Mouse (Mus musculus) bone marrow macrophage, adult 2 months (primary cell): Measurements from ENCODE around the gene Wdr17. TPM values are rescaled to one million over a fixed set of nuclear protein-coding genes. Genes with fewer than 3 reads are reported as not detected.

Experiments
- H3K27ac ChIP-seq: 2 replicates; pipeline ENCODE4 v1.5.1; 2012; ENCODE audit warnings: low read depth, low read length; ENCODE audit not compliant: insufficient read depth
- H3K4me1 ChIP-seq: 2 replicates; pipeline ENCODE4 v1.6.1; 2012; ENCODE audit warnings: low read length; ENCODE audit not compliant: control insufficient read depth, insufficient read depth
- H3K4me3 ChIP-seq: 2 replicates; pipeline ENCODE4 v1.5.1; 2012; ENCODE audit warnings: mild to moderate bottlenecking, low read length, moderate library complexity; ENCODE audit not compliant: insufficient read depth
- CTCF ChIP-seq: IDR thresholded peaks from 2 replicates; pipeline ENCODE4 v1.5.1; 2012; ENCODE audit warnings: low read depth, mild to moderate bottlenecking, low read length, moderate library complexity
- POLR2A ChIP-seq: IDR thresholded peaks from 2 replicates; pipeline ENCODE4 v1.6.1; 2012; ENCODE audit warnings: mild to moderate bottlenecking, low read depth, low read length, borderline replicate concordance
- polyA plus RNA-seq: library from polyadenylated mRNA; stranded (reverse); fragments of >200 nt; gene quantifications from 2 replicates; pipeline ENCODE4 v1.2.4, GENCODE M21; 2012; ENCODE audit not compliant: missing spikeins, insufficient read depth, insufficient read length

Gene Wdr17
- polyA plus RNA-seq, 1 experiment, result not detected

GRCm38 (mm10) chr8:54886560-54886959, 424 bp downstream of the Wdr17 start:
- H3K4me3 ChIP-seq, result no peak overlapping the region
- no peak overlapping the region for H3K27ac ChIP-seq
- H3K4me1 ChIP-seq, result no peaks in the 10 kb centered on the region
- TF ChIP-seq POLR2A, result no peak
- no peak for TF ChIP-seq CTCF

GRCm38 (mm10) chr8:54876458-54876857, 10.5 kb downstream of the Wdr17 start:
- Histone ChIP-seq H3K4me3 (no peak overlapping the region), H3K4me1 (no peaks in the 10 kb centered on the region), H3K27ac (no peak overlapping the region)
- TF ChIP-seq CTCF, result no peak
- no peak for TF ChIP-seq POLR2A

DNA sequence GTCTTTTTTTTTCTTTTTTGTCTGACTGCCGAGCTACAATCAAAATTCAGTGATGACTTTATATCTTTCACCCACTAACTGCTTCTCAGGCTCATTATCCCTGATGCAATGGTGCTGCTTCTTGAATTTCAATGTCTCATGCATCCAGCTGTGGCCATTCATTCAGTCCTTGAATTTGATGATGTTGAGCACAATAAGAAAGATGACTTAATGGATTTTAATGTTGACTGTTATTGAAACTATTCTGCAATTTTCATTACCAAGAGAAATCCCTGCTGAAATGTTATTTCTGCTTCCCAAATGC, 22.3 kb downstream of the Wdr17 start:
- Histone ChIP-seq H3K4me1 (no peaks in the 10 kb centered on the region), H3K4me3 (no peak overlapping the region), H3K27ac (no peak overlapping the region)
- no peak for TF ChIP-seq POLR2A
- TF ChIP-seq CTCF, result no peak

GRCm38 (mm10) chr8:54864038-54864760, 22.8 kb downstream of the Wdr17 start:
- TF ChIP-seq CTCF, result no peak
- TF ChIP-seq POLR2A, result no peak
- H3K27ac ChIP-seq, result no peak overlapping the region
- H3K4me3 ChIP-seq, result no peak overlapping the region
- no peaks in the 10 kb centered on the region for H3K4me1 ChIP-seq

DNA sequence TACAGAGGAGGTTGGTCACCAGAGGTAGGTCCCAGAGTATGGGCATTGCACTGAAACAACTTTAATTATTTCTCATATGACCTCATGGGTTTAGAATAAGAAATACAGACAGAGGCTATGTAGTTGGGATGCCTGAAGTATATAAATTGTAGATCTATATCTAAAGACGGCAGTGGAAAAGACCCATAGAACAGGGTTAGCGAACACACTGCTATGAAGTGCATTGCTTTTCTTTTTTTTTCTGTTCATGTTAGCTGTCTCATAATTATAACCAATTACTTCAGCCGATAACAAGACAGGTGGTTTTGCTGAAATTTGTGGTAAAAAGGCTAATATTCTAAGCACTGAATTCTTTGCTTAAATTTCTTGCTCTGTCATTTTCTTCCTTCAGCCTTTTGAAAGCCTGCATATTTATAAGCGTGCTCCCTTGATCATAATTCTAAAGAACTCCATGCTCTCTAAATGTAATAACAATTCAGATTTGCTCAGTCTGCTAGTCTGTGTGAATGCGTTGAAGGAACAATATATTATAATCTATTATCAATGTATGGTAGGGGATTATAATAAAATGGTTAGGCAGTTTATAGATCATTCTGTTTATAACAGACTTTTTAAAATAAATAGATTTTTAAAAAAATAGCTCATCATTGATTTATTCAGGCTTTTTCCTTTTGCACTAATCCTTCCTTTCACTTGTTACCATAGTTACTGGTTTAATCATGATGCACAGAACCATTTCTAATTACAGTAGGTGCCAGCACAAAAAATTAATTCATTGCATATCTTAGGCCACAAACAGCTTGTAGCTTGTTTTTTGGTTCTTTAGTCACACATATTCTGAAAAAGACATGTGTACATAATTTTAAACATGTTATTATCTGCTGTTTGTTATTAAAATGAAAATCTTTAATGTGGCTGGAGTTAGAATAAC, 50.7 kb downstream of the Wdr17 start:
- TF ChIP-seq POLR2A (no peak), CTCF (no peak)
- Histone ChIP-seq H3K4me1 (no peaks in the 10 kb centered on the region), H3K27ac (no peak overlapping the region), H3K4me3 (no peak overlapping the region)

GRCm38 (mm10) chr8:54829794-54830426, 57.1 kb downstream of the Wdr17 start:
- Histone ChIP-seq H3K4me3 (no peak overlapping the region), H3K4me1 (no peaks in the 10 kb centered on the region), H3K27ac (no peak overlapping the region)
- TF ChIP-seq POLR2A (no peak), CTCF (no peak)

DNA sequence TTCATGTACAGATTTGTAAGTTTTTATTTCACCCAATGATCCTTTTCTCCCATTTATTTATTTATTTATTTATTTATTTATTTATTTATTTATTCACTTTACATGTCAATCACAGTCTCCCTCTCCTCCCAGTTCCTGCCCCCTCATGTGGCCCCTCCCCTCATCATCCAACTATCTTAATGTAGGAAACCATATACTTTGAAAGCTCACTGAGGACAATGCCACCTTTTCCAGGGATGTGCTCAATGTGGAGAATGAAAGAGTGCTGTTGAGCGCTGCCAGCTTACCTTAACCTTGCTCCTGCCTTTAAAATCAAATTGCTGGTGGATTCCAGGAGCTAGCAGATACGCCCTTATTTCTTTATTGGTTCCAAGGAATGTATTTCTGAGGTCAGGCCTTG, 59.0 kb downstream of the Wdr17 start:
- H3K27ac ChIP-seq, result no peak overlapping the region
- H3K4me3 ChIP-seq, result no peak overlapping the region
- no peaks in the 10 kb centered on the region for H3K4me1 ChIP-seq
- TF ChIP-seq POLR2A (no peak), CTCF (no peak)

DNA sequence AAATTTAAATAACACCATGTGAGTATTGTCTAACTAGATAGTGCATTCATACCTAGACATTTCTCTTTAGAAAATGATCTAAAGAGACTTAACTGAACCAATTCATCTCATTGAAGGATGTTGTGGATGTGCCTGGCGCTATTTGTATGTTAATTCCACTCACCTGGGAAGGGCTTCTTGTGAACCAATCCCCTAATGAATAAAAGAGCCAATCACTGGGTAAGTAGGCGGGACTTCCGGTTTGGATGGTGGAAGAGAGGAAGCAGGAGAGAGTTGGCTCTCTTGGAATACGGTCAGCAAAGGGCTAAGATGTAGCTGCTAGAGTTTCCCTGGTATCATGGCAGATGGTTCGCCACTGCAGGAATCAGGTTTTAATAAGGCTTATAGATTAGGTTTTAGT, 64.0 kb downstream of the Wdr17 start:
- TF ChIP-seq CTCF (no peak), POLR2A (no peak)
- Histone ChIP-seq H3K4me1 (no peaks in the 10 kb centered on the region), H3K4me3 (no peak overlapping the region), H3K27ac (no peak overlapping the region)

DNA sequence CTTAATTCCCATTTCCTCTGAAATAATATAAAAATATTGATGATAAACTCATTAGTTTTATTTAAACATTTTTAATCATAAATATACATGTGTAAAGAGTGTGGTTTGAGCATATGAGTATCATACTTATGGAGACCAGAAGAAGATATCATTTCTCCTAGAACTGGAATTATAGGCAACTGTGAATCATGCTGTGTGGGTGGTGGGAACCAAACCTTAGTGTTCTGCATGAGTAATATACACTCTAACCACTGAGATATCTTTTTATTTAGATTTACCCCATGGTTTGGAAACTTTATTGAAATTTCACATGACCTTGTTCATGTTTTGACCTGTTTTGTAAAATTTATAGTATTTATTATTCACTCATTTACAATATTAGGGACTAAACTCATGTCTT, 68.3 kb downstream of the Wdr17 start:
- H3K4me1 ChIP-seq, result no peaks in the 10 kb centered on the region
- TF ChIP-seq CTCF, result no peak
- no peak overlapping the region for H3K4me3 ChIP-seq
- no peak overlapping the region for H3K27ac ChIP-seq

DNA sequence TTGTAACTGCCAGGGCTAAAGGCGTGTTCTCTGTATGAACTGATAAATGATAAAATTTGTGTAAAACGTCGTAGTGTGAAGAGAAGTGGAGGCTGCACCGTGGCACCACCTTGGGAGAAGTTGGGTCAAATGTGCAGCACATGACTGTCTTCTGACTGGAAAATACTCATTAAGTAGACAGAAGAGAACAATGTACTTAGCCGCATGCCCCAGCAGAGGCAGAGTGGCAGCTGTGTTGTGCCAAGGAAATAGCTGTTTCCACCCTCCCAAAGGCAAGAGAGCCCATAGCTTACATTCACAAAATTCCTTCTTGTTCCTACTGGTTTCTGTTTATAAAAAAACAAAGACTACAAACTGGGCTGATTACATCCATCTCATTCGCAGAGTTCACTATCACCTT, 78.8 kb downstream of the Wdr17 start:
- TF ChIP-seq CTCF (no peak), POLR2A (no peak)
- H3K4me3 ChIP-seq, result no peak overlapping the region
- H3K27ac ChIP-seq, result no peak overlapping the region
- H3K4me1 ChIP-seq, result no peaks in the 10 kb centered on the region
